Mouse (Mus musculus): ENCODE results near the gene Zfp68. TPM values are rescaled to one million over a fixed set of nuclear protein-coding genes. Genes with fewer than 3 reads are reported as not detected.
"Not testable (repeated sequence)": the region's sequence is repeated elsewhere in the genome, so short reads cannot be mapped to it uniquely, and the experiment has no call there.

Zfp68 gene
- total and polyA plus RNA-seq, 2 experiments from 2014 or later = 42.5 to 45.8 TPM

GRCm38 (mm10) chr5:138620836-138621235 is 1.3 kb upstream of the Zfp68 start:
- DNase-seq (ENCODE audit: low spot score) = no peak
- H3K4me2 ChIP-seq (ENCODE audit: low read depth, low read length, poor library complexity, severe bottlenecking) = no peak overlapping the region
- H3K27me3 ChIP-seq (ENCODE audit: insufficient read depth, low read length) = no peaks in the 10 kb centered on the region
- ATAC-seq (ENCODE audit: low FRiP score) = no peak
- TF ChIP-seq CTCF (IDR thresholded peaks at IDR 0.05) = no peak
- H3K4me1 ChIP-seq (ENCODE audit: insufficient read depth, low read length) = peaks cover 9% of the 10 kb centered on the region
- H3K36me3 ChIP-seq (ENCODE audit: insufficient read depth, low read length) = peaks cover 13% of the 10 kb centered on the region
- H3K4me3 ChIP-seq (ENCODE audit: low read depth, low read length) = no peak overlapping the region
- peaks cover 6% of the 10 kb centered on the region; the same call in 1 of the 2 replicates for H3K9me3 ChIP-seq (ENCODE audit: low read length)
- WGBS = 59% methylated on average over 5 of the region's 5 CpGs
- H3K9ac ChIP-seq (replicated peaks; ENCODE audit: low read length, poor library complexity, severe bottlenecking) = no peak overlapping the region
- H3K27ac ChIP-seq (ENCODE audit: low read depth, low read length) = 0 out of 2 replicates have a peak overlapping the region, but pooled peaks have one; percentile 97

- no peak overlapping the region for H3K9ac ChIP-seq (replicated peaks; ENCODE audit: low read length, poor library complexity, severe bottlenecking)
- peak; percentile 56 for TF ChIP-seq CTCF (IDR thresholded peaks at IDR 0.05)
- peaks cover 19% of the 10 kb centered on the region; the same call in 1 of the 2 replicates for H3K9me3 ChIP-seq (ENCODE audit: low read length)
- no peak overlapping the region for H3K27ac ChIP-seq (ENCODE audit: low read depth, low read length)
- no peaks in the 10 kb centered on the region; the same call in 1 of the 2 replicates for H3K4me1 ChIP-seq (ENCODE audit: insufficient read depth, low read length)
- H3K4me2 ChIP-seq (ENCODE audit: low read depth, low read length, poor library complexity, severe bottlenecking) = peak overlapping the region; percentile 43
- no peak for ATAC-seq (ENCODE audit: low FRiP score)
- H3K36me3 ChIP-seq (ENCODE audit: insufficient read depth, low read length) = peaks cover 36% of the 10 kb centered on the region
- H3K4me3 ChIP-seq (ENCODE audit: low read depth, low read length) = peak overlapping the region; percentile 77
- H3K27me3 ChIP-seq (ENCODE audit: insufficient read depth, low read length) = no peaks in the 10 kb centered on the region
- DNase-seq (ENCODE audit: low spot score) = no peak
- WGBS = 100% methylated on average over 1 of the region's 1 CpGs
These were observed 1.2 kb downstream of the Zfp68 start for GRCm38 (mm10) chr5:138618353-138618752.

DNA sequence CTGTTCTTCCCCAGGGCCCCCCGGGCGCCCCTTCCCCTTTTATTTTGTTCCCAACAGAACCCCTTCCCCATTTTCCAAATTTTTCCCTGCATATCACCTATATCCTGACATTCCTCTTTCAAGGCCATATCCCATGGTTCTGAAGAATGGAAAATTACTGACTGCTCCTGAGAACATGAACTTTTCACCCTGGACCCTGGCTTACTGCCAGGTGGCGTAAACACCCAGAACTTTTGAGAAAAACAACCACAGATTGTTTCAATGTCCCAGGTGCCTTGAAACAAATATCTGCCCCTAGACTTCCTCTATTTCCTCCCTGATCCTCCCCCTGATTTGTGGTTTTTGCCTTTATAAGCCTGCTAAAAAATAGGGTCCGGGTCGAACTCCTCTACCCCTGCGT is 32.2 kb downstream of the Zfp68 start:
- Histone ChIP-seq H3K27ac (ENCODE audit: low read depth, low read length) (no peak overlapping the region), H3K27me3 (ENCODE audit: insufficient read depth, low read length) (no peaks in the 10 kb centered on the region), H3K9ac (replicated peaks; ENCODE audit: low read length, poor library complexity, severe bottlenecking) (no peak overlapping the region), H3K36me3 (ENCODE audit: insufficient read depth, low read length) (no peaks in the 10 kb centered on the region), H3K9me3 (ENCODE audit: low read length) (peaks cover 9% of the 10 kb centered on the region; the same call in 1 of the 2 replicates), H3K4me2 (ENCODE audit: low read depth, low read length, poor library complexity, severe bottlenecking) (no peak overlapping the region), H3K4me3 (ENCODE audit: low read depth, low read length) (no peak overlapping the region), H3K4me1 (ENCODE audit: insufficient read depth, low read length) (no peaks in the 10 kb centered on the region)
- DNase-seq (ENCODE audit: low spot score) (no peak), ATAC-seq (ENCODE audit: low FRiP score) (no peak)
- TF ChIP-seq CTCF (IDR thresholded peaks at IDR 0.05) = no peak
- WGBS = 94% methylated on average over 6 of the region's 6 CpGs

- H3K4me2 ChIP-seq (ENCODE audit: low read depth, low read length, poor library complexity, severe bottlenecking) = no peak overlapping the region
- 0 out of 2 replicates have a peak, but pooled peaks cover 2% of the 10 kb centered on the region for H3K9me3 ChIP-seq (ENCODE audit: low read length)
- no peak overlapping the region for H3K9ac ChIP-seq (replicated peaks; ENCODE audit: low read length, poor library complexity, severe bottlenecking)
- H3K27me3 ChIP-seq (ENCODE audit: insufficient read depth, low read length) = no peaks in the 10 kb centered on the region
- peak; percentile 54 for TF ChIP-seq CTCF (IDR thresholded peaks at IDR 0.05)
- no peaks in the 10 kb centered on the region for H3K36me3 ChIP-seq (ENCODE audit: insufficient read depth, low read length)
- no peak overlapping the region for H3K27ac ChIP-seq (ENCODE audit: low read depth, low read length)
- 46% methylated on average over 4 of the region's 4 CpGs for WGBS
- DNase-seq (ENCODE audit: low spot score) (peak; percentile 2), ATAC-seq (ENCODE audit: low FRiP score) (no peak)
- no peak overlapping the region for H3K4me3 ChIP-seq (ENCODE audit: low read depth, low read length)
- no peaks in the 10 kb centered on the region for H3K4me1 ChIP-seq (ENCODE audit: insufficient read depth, low read length)
These were observed 47.9 kb downstream of the Zfp68 start for GRCm38 (mm10) chr5:138571623-138572022.

DNA sequence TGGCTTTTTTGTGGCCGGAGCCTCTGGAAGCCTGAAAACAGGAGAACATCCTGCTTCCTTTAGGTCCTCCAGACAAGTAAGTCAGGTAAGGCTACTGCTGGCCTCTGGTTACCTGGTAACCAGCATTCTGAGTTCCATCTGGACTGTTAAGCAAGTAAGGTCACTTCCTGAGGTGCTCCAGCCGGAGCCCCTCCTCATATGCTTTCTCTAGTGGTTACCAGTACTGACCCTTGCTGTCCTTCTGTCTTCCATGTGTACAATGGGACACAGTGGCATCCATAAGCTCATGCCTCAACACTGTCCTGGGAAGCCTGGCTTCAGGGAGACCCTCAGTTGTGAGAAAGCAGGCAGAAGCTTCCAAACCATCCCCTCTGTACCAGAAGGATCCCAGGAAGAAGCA is 54.9 kb downstream of the Zfp68 start, which contains the start of gene 1700123K08Rik:
1700123K08Rik (minus strand) TSS at position 101 of the 400 bp plus-strand sequence.
- not testable (repeated sequence) for H3K27ac ChIP-seq (ENCODE audit: low read depth, low read length); H3K27me3 ChIP-seq (ENCODE audit: insufficient read depth, low read length); H3K4me2 ChIP-seq (ENCODE audit: low read depth, low read length, poor library complexity, severe bottlenecking); DNase-seq (ENCODE audit: low spot score); H3K36me3 ChIP-seq (ENCODE audit: insufficient read depth, low read length); H3K4me1 ChIP-seq (ENCODE audit: insufficient read depth, low read length); H3K4me3 ChIP-seq (ENCODE audit: low read depth, low read length); H3K9me3 ChIP-seq (ENCODE audit: low read length); ATAC-seq (ENCODE audit: low FRiP score); H3K9ac ChIP-seq (replicated peaks; ENCODE audit: low read length, poor library complexity, severe bottlenecking)
- 74% methylated on average over 2 of the region's 2 CpGs for WGBS

Small RNA genes within 50 kb of the gene (microRNA-seq; reads per million reads assigned to microRNA genes)
- not detected for gene Gm24082 (ENCODE audit: borderline number of aligned reads)

Other genes starting within 250 kb of the Zfp68 start
- 46.9 and 51.1 TPM in 2 replicates for gene Zfp157, start 178.3 kb downstream of the Zfp68 start, total RNA-seq (2014; rRNA removed)
- 44.4 and 45.3 TPM in 2 replicates for gene Zfp157, start 178.3 kb downstream of the Zfp68 start, polyA plus RNA-seq (2015; fragmentation: Nextera tagmentation; extraction: Ambion mirVana)
- not detected in 2 replicates for gene 1700123K08Rik, start 55.0 kb downstream of the Zfp68 start, total RNA-seq (2014; rRNA removed)
- gene 1700123K08Rik, start 55.0 kb downstream of the Zfp68 start, polyA plus RNA-seq (2015; fragmentation: Nextera tagmentation; extraction: Ambion mirVana) = not detected in 2 replicates
- gene A430033K04Rik, start 3.1 kb upstream of the Zfp68 start, total RNA-seq (2014; rRNA removed) = 15.4 and 17.2 TPM in 2 replicates
- 12.6 and 12.9 TPM in 2 replicates for gene A430033K04Rik, start 3.1 kb upstream of the Zfp68 start, polyA plus RNA-seq (2015; fragmentation: Nextera tagmentation; extraction: Ambion mirVana)
- gene Fam20c, start 134.8 kb upstream of the Zfp68 start, total RNA-seq (2014; rRNA removed) = 85.7 and 106 TPM in 2 replicates
- gene Fam20c, start 134.8 kb upstream of the Zfp68 start, polyA plus RNA-seq (2015; fragmentation: Nextera tagmentation; extraction: Ambion mirVana) = 51.6 and 52.7 TPM in 2 replicates
- gene Gm5294, start 200.3 kb upstream of the Zfp68 start, total RNA-seq (2014; rRNA removed) = not detected in 2 replicates
- 0.25 TPM in 1 of 2 replicates, not detected in the other for gene Gm5294, start 200.3 kb upstream of the Zfp68 start, polyA plus RNA-seq (2015; fragmentation: Nextera tagmentation; extraction: Ambion mirVana)